Mouse (Mus musculus): ENCODE measurements around the gene Gm10799.
"Not testable (repeated sequence)": the region's sequence is repeated elsewhere in the genome, so short reads cannot be mapped to it uniquely, and the experiment has no call there.

GRCm38 (mm10) chr2:104087562-104087961, 19.2 kb upstream of the Gm10799 start:
- not testable (repeated sequence) for TF ChIP-seq CTCF, POLR2A (IDR thresholded peaks at IDR 0.05; ENCODE audit: insufficient read depth, low read depth, low read length)
